Mouse (Mus musculus) liver, embryonic 12.5 days (tissue): ENCODE measurements around the gene Rab11b. TPM values are rescaled to one million over a fixed set of nuclear protein-coding genes. Genes with fewer than 3 reads are reported as not detected.

Source experiments
- ATAC-seq: fragments of 200-750 bp; cut with Nextera tagmentation; 2 replicates; pipeline ENCODE4 v1.8.0; 2017; ENCODE audit warnings: moderate number of reproducible peaks, mild to moderate bottlenecking, moderate library complexity
- H3K27ac ChIP-seq: fragments of 300-500 bp; sonication (generic); 2 replicates; pipeline ENCODE4 v1.5.1; 2016; ENCODE audit warnings: mild to moderate bottlenecking
- H3K27me3 ChIP-seq: fragments of 300-500 bp; sonication (generic); replicated peaks from 2 replicates; pipeline ENCODE4 v1.6.1; 2016; ENCODE audit warnings: mild to moderate bottlenecking, moderate library complexity
- H3K36me3 ChIP-seq: fragments of 300-500 bp; sonication (generic); 2 replicates; pipeline ENCODE4 v1.6.1; 2016; ENCODE audit warnings: mild to moderate bottlenecking, moderate library complexity
- H3K4me1 ChIP-seq: fragments of 300-500 bp; sonication (generic); 2 replicates; pipeline ENCODE4 v1.6.1; 2016
- H3K4me2 ChIP-seq: fragments of 300-500 bp; sonication (generic); 2 replicates; pipeline ENCODE4 v1.6.1; 2016; ENCODE audit warnings: mild to moderate bottlenecking, moderate library complexity
- H3K4me3 ChIP-seq: fragments of 300-500 bp; sonication (generic); 2 replicates; pipeline ENCODE4 v1.5.1; 2016; ENCODE audit warnings: mild to moderate bottlenecking, moderate library complexity
- H3K9ac ChIP-seq: fragments of 300-500 bp; sonication (generic); 2 replicates; pipeline ENCODE4 v1.6.1; 2016; ENCODE audit warnings: mild to moderate bottlenecking, moderate library complexity
- H3K9me3 ChIP-seq: fragments of 300-500 bp; sonication (generic); replicated peaks from 2 replicates; pipeline ENCODE4 v1.6.1; 2016; ENCODE audit warnings: mild to moderate bottlenecking, moderate library complexity
- WGBS: fragments of 180-500 bp; shearing (Covaris S2); methylation state at CpG from one replicate; pipeline ENCODE4 v1.1.7; 2016; ENCODE audit not compliant: insufficient replicate concordance; 5-methylcytosine and 5-hydroxymethylcytosine counted together
- polyA plus RNA-seq: library from polyadenylated mRNA; unstranded; fragments of >200 nt; fragmentation: Nextera tagmentation; extraction: Ambion mirVana; gene quantifications from 2 replicates; pipeline ENCODE4 v1.2.1, GENCODE M21; 2016

The Rab11b gene
- polyA plus RNA-seq, result 147 and 169 TPM in 2 replicates

DNA sequence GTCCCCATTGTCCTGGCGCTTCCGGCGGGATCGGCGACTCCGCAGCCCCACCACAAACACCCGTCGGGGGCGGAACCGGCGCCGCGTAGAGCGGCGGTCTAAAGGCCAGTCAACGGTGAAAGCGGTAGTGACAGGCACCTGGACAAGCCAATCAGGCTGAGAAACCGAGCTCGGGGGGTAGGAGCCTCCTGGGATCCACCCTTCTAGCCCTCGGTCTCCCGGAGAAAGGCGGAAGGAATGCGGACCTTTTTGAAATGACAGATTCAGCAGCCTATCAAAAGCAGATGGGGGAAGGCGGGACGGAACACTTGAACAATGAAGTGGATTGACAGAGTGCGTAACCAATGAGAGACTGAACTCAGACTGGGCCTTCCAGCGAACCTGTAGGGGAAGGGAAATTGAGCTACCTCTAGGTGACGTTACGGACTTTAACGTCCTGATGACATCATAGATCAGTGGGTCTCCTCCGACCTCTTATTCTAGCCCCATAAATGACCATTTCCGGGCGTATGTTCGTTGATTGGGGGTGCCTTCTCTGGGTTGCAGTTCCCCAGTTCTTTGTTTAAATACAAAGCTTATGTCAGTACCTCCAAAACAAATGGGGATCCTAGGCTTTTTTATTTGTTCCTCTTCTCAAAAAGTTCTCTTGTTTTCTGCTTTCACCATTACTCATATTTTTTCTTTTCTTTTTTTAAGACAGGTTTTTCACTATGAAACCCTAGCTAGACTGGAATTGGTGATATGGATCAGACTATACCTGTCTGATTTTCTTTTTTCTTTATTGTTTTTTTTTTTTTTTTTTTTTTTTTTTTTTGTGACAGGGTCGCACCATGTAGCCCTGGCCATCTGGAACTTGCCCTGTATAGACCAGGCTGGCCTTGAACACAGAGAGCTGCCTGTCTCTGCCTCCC, at the start of gene Rab11b:
Rab11b (minus strand) TSS at position 276 of the 911 bp plus-strand sequence.
- peak within 1 kb of the TSS; percentile 100 for H3K27ac ChIP-seq
- peak; percentile 98 for ATAC-seq
- 2% methylated on average over 35 of the region's 35 CpGs for WGBS
- no peaks in the 10 kb centered on the region for H3K9me3 ChIP-seq
- H3K4me2 ChIP-seq, result peak within 1 kb of the TSS; percentile 82
- no peaks in the 10 kb centered on the region for H3K27me3 ChIP-seq
- peak within 1 kb of the TSS; percentile 96 for H3K9ac ChIP-seq
- H3K4me1 ChIP-seq, result peaks cover 46% of the 10 kb centered on the region
- peaks cover 29% of the 10 kb centered on the region for H3K36me3 ChIP-seq
- H3K4me3 ChIP-seq, result peak within 1 kb of the TSS; percentile 87

DNA sequence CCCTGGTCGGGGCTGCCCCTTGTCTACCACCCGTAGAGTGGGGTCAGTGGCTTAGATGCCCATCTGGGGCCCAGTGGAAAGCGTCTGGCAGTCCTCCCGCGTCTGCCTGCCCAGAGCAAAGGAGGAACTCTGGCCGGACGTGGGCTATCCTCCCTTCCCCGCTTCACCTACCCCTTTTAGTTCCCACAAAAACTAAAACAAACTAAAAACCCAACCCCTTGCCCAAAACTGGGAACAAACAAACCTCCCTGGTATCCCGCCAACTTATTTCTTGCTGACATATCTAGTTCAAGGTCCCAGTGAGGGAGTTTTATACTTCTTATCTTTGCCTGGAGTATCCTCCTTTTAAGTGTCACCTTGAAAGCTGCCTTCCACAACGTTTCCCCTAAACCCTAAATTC, 47.9 kb upstream of the Rab11b start:
- Histone ChIP-seq H3K9ac (no peak overlapping the region; the same call in 1 of the 2 replicates), H3K4me1 (peaks cover 31% of the 10 kb centered on the region), H3K4me3 (no peak overlapping the region), H3K36me3 (no peaks in the 10 kb centered on the region), H3K27ac (peak overlapping the region; percentile 48; the same call in 1 of the 2 replicates), H3K4me2 (no peak overlapping the region), H3K9me3 (no peaks in the 10 kb centered on the region), H3K27me3 (peaks cover 15% of the 10 kb centered on the region)
- ATAC-seq, result no peak
- WGBS, result 17% methylated on average over 10 of the region's 10 CpGs

DNA sequence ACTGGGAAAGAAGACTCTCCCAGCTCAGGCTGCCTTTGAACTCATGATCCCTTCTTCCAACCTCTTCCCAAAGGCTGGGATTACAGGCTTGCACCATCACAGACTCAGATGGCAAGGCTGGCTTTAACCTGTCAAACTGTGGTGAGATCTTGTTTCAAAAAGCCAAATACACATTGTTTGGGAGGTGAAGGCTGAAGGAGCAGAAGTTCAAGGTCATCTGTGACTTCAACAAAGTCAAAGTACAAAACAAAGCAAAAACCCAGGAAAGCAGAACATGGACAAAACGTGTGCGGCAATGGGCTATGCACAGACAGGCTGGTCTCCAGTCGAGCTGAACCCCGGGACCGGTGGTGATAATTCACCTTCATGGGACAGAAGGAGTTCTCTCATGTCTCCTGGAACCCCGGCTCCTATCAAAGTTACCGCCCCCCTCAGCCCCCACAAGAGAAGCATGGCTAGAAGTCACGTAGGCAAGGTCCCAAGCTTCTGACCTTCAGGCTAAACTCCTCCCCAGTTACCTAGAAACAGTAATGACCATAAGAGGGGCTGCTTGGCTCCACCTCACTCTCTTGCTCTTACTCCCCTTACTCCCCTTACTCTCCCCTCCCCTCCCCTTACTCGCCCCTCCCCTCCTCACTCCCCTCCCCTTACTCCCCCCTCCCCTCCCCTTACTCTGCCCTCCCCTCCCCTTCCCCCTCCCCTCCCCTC, 47.0 kb upstream of the Rab11b start:
- ATAC-seq, result no peak
- peaks cover 31% of the 10 kb centered on the region for H3K4me1 ChIP-seq
- no peak overlapping the region for H3K9ac ChIP-seq
- no peaks in the 10 kb centered on the region for H3K9me3 ChIP-seq
- no peak overlapping the region for H3K4me2 ChIP-seq
- H3K27ac ChIP-seq, result no peak overlapping the region
- peaks cover 10% of the 10 kb centered on the region for H3K27me3 ChIP-seq
- no peaks in the 10 kb centered on the region for H3K36me3 ChIP-seq
- 45% methylated on average over 8 of the region's 9 CpGs for WGBS
- no peak overlapping the region for H3K4me3 ChIP-seq

DNA sequence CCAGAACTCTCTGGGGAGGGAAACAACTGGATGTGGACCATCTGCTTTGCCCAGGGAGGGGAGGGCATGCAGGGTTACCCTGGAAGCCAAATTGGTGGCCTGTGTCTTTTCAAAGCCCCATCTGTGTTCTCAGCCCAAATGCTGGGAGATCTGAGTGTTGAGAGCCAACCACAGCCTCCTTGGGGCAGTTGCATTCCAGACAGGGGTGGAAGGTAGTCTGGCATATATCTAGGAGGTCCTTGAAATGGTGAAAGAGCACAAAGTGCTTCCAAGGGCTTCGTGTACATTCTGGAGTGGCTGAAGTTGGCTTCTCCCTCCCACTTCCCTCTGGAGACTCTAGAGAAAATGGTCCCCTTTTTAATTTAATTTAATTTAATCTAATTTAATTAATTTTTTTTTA, 44.4 kb upstream of the Rab11b start:
- ATAC-seq, result no peak
- Histone ChIP-seq H3K9ac (no peak overlapping the region), H3K4me2 (no peak overlapping the region), H3K36me3 (no peaks in the 10 kb centered on the region), H3K27me3 (no peaks in the 10 kb centered on the region; the same call in 1 of the 2 replicates), H3K4me3 (no peak overlapping the region), H3K27ac (no peak overlapping the region), H3K4me1 (peaks cover 16% of the 10 kb centered on the region), H3K9me3 (no peaks in the 10 kb centered on the region)
- 54% methylated on average over 1 of the region's 1 CpGs for WGBS

DNA sequence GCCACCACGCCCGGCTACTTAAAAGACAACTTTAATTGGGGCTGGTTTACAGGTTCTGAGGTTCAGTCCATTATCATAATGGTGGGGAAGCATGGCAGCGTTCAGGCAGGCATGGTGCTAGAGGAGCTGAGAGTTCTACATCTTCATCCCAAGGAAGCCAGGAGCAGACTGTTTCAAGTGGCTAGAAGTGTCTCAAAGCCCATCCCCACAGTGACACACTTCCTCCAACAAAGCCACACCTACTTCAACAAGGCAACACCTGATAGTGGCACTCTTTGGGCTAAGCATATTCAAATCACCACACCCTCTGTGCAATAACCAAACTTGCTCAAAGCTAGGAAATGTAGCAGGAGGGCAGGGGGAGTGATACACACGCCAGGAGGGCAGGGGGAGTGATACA, 43.9 kb upstream of the Rab11b start:
- H3K9me3 ChIP-seq, result no peaks in the 10 kb centered on the region
- H3K27ac ChIP-seq, result no peak overlapping the region
- no peak overlapping the region for H3K9ac ChIP-seq
- no peak overlapping the region for H3K4me3 ChIP-seq
- peaks cover 16% of the 10 kb centered on the region for H3K4me1 ChIP-seq
- H3K4me2 ChIP-seq, result no peak overlapping the region
- ATAC-seq, result peak; percentile 40
- WGBS, result 54% methylated on average over 4 of the region's 4 CpGs
- no peaks in the 10 kb centered on the region for H3K36me3 ChIP-seq
- no peaks in the 10 kb centered on the region; the same call in 1 of the 2 replicates for H3K27me3 ChIP-seq

DNA sequence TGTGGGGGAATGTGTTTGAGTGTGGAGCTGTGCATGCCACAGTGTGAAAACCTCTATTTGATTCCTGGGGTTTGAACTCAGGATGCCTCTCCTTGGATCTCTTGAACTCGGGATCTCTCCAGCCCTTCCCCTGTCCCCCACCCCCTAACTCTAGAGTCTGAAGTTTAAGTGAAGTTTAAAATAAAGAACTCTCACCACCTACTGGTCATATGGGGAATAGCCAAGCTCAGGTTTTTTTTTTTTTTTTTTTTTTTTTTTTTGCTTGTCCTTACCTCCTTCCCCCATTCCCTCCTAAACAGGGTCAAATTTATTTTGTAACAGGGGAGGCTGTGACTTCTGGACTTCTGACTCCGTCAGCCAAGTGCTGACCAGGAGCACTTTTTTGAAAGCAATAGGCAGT, 41.9 kb upstream of the Rab11b start:
- no peak overlapping the region for H3K4me3 ChIP-seq
- H3K27me3 ChIP-seq, result no peaks in the 10 kb centered on the region
- H3K9ac ChIP-seq, result no peak overlapping the region
- peaks cover 8% of the 10 kb centered on the region for H3K4me1 ChIP-seq
- WGBS, result 4% methylated on average over 2 of the region's 2 CpGs
- no peaks in the 10 kb centered on the region for H3K36me3 ChIP-seq
- no peak overlapping the region for H3K4me2 ChIP-seq
- no peaks in the 10 kb centered on the region for H3K9me3 ChIP-seq
- no peak overlapping the region for H3K27ac ChIP-seq
- no peak for ATAC-seq

DNA sequence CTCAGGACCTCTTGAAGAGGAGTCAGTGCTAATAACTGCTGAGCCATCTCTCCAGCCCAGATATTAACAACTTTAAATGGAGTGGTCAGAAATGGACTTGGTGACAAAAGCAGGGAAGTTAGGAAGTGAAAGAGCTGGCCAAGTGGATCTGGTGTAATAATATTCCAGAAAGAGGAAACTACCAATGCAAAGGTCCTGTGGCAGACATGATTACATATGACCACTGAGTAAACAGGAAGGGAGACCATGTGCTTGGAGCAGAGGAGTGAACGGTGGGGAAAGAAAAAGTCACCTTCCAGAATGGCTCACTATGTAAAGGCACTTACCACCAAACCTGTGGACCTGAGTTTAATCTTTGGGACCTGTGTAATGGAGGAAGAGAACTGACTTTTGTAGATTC, 38.9 kb upstream of the Rab11b start:
- no peak overlapping the region for H3K4me2 ChIP-seq
- H3K4me3 ChIP-seq, result no peak overlapping the region
- H3K27ac ChIP-seq, result no peak overlapping the region
- WGBS, result 26% methylated on average over 1 of the region's 1 CpGs
- H3K4me1 ChIP-seq, result peaks cover 3% of the 10 kb centered on the region
- H3K27me3 ChIP-seq, result peaks cover 4% of the 10 kb centered on the region; the same call in 1 of the 2 replicates
- no peak for ATAC-seq
- no peaks in the 10 kb centered on the region for H3K36me3 ChIP-seq
- no peaks in the 10 kb centered on the region for H3K9me3 ChIP-seq
- H3K9ac ChIP-seq, result no peak overlapping the region

DNA sequence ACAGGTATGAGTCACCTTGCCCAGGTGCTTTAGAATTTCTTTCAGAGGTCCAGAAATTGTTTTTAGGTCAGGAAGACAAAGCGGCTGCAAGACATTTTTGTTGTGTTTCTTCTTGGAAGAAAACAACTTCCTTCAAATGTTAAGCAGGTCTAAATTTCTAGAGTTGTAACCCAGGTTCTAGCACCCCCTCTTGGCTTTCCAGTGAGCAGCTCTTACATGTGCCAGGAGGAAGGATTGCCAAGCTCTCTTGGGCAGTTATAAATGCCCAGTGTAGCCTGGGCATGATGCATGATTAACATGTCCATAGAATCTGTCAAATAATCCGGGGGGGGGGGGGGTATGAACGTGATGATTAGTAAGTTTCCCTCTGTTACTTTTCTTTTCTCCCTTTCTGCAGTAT, 38.0 kb upstream of the Rab11b start:
- WGBS, result 40% methylated on average over 3 of the region's 3 CpGs
- Histone ChIP-seq H3K36me3 (no peaks in the 10 kb centered on the region), H3K4me1 (no peaks in the 10 kb centered on the region), H3K27ac (no peak overlapping the region), H3K27me3 (peaks cover 11% of the 10 kb centered on the region; the same call in 1 of the 2 replicates), H3K9me3 (no peaks in the 10 kb centered on the region), H3K9ac (no peak overlapping the region), H3K4me3 (no peak overlapping the region), H3K4me2 (no peak overlapping the region)
- ATAC-seq, result no peak

DNA sequence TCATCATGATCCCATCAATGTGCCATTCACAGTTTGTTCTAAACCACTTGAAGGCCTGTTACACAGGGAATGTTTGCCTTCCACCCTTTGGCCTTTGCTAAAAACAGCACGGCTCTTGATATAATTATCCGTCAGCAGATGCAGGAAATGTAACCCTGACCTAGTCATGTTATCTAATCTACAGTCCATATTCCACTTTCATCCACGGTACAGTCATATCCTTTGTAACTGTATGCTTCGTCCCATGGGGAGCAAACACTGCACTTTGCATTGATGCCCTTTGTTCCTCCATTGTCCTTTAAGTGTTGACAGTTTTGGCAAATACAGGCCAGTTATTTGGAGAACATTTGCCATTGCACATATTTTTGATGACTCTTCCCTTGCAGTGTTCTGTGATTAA, 28.4 kb upstream of the Rab11b start:
- 36% methylated on average over 4 of the region's 4 CpGs for WGBS
- H3K4me3 ChIP-seq, result no peak overlapping the region
- H3K9me3 ChIP-seq, result no peaks in the 10 kb centered on the region
- ATAC-seq, result no peak
- H3K9ac ChIP-seq, result no peak overlapping the region
- H3K36me3 ChIP-seq, result no peaks in the 10 kb centered on the region
- H3K27ac ChIP-seq, result 0 out of 2 replicates have a peak overlapping the region, but pooled peaks have one; percentile 10
- H3K4me2 ChIP-seq, result no peak overlapping the region
- peaks cover 25% of the 10 kb centered on the region; the same call in 1 of the 2 replicates for H3K27me3 ChIP-seq
- 0 out of 2 replicates have a peak, but pooled peaks cover 6% of the 10 kb centered on the region for H3K4me1 ChIP-seq

DNA sequence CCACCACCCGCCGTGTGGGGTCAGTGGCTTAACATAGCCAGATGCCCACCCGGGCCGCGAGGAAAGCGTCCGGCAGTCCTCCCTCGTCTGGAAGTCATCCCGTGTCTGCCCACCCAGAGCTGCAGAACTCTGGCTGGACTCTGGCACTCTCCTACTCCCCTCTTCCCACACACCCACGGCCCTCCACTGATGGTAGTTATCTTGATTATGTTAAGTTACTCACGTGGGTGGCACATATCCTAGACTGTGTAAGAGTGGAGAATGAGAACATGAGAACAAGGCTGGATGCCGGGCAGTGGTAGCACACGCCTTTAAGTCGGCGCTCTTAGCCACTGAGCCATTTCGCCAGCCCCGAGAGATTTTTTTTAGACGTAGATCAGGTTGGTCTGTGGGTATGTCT, 26.0 kb upstream of the Rab11b start:
- peaks cover 15% of the 10 kb centered on the region for H3K4me1 ChIP-seq
- H3K27me3 ChIP-seq, result peaks cover 16% of the 10 kb centered on the region; the same call in 1 of the 2 replicates
- H3K27ac ChIP-seq, result no peak overlapping the region
- no peaks in the 10 kb centered on the region for H3K36me3 ChIP-seq
- no peak overlapping the region for H3K4me2 ChIP-seq
- no peak overlapping the region for H3K9ac ChIP-seq
- no peaks in the 10 kb centered on the region for H3K9me3 ChIP-seq
- H3K4me3 ChIP-seq, result no peak overlapping the region
- 71% methylated on average over 18 of the region's 18 CpGs for WGBS
- ATAC-seq, result no peak

DNA sequence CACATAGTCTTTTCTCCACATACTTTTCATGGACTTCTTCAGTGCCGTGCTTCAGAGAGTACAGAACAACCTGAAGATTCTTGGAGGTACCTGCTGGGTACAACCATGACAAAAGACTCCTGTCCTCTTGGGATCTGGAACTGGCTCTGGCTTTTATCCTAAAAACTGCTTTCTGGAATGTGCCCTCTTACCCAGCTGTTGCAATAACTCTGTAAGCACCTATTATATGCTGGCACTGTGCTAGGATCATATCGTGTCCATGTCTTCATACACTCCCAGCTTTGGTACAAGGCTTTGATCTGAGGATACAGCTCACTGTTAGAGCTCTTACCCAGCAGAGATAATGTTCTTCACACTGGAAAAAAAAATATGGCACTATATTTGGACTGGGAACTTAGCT, 24.6 kb upstream of the Rab11b start:
- Histone ChIP-seq H3K9me3 (no peaks in the 10 kb centered on the region), H3K27me3 (0 out of 2 replicates have a peak, but pooled peaks cover 16% of the 10 kb centered on the region), H3K4me3 (no peak overlapping the region), H3K27ac (no peak overlapping the region), H3K4me1 (peaks cover 30% of the 10 kb centered on the region), H3K36me3 (no peaks in the 10 kb centered on the region), H3K4me2 (no peak overlapping the region), H3K9ac (no peak overlapping the region)
- ATAC-seq, result no peak
- WGBS, result 67% methylated on average over 2 of the region's 2 CpGs

DNA sequence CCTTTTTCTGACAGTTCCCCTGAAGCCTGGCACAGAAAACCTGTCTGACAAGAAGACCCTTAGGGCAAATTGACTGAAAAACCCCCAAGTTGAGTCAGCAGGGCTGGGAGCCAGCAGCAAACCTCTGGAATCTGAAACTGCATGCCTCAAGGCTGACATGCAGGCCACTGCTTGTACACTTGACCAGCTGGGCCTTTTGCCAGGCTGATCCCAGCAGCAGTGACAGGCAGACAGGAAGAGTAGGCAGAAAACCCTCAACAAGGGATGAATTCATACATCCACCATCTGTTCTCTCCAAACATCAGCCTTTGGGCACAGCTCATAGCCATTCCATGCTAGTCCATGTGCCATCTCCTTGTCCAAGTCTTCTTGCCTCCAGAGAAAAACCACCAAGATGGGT, 23.1 kb upstream of the Rab11b start:
- Histone ChIP-seq H3K4me2 (no peak overlapping the region), H3K9me3 (no peaks in the 10 kb centered on the region), H3K27me3 (0 out of 2 replicates have a peak, but pooled peaks cover 16% of the 10 kb centered on the region), H3K4me1 (peaks cover 40% of the 10 kb centered on the region), H3K36me3 (peaks cover 6% of the 10 kb centered on the region), H3K4me3 (no peak overlapping the region), H3K9ac (no peak overlapping the region), H3K27ac (no peak overlapping the region)
- ATAC-seq, result no peak
